Mouse (Mus musculus): ENCODE measurements at regions not wholly inside any gene's neighbourhood (a gene's known extent, or its start where the extent isn't known, plus 50 kb on each side); places are given as distances from the start of the nearest gene placed in this dataset.

- peaks cover 7% of the 10 kb centered on the region for H3K4me1 ChIP-seq
- no peak overlapping the region for H3K9ac ChIP-seq
- ATAC-seq (replicated peaks; ENCODE audit: low FRiP score), result no peak; the same call in 1 of the 2 replicates
- no peak overlapping the region for H3K4me3 ChIP-seq (replicated peaks)
- H3K27ac ChIP-seq, result peak overlapping the region; percentile 79
- no peaks in the 10 kb centered on the region for H3K36me3 ChIP-seq
- H3K4me2 ChIP-seq, result no peak overlapping the region
- 55% methylated on average over 8 of the region's 8 CpGs for WGBS
- H3K9me3 ChIP-seq (replicated peaks), result no peaks in the 10 kb centered on the region
- H3K27me3 ChIP-seq, result no peaks in the 10 kb centered on the region
These were observed 63.9 kb downstream of the Tmco5 start for GRCm38 (mm10) chr2:116942321-116942791.

- no peaks in the 10 kb centered on the region for H3K4me1 ChIP-seq
- H3K27ac ChIP-seq, result no peak overlapping the region
- H3K36me3 ChIP-seq, result no peaks in the 10 kb centered on the region
- no peak for ATAC-seq (replicated peaks; ENCODE audit: low FRiP score)
- H3K4me3 ChIP-seq (replicated peaks), result no peak overlapping the region
- WGBS, result 91% methylated on average over 3 of the region's 3 CpGs
- H3K27me3 ChIP-seq, result no peaks in the 10 kb centered on the region
- no peak overlapping the region for H3K4me2 ChIP-seq
- no peaks in the 10 kb centered on the region for H3K9me3 ChIP-seq (replicated peaks)
- H3K9ac ChIP-seq, result no peak overlapping the region
These were observed 70.0 kb downstream of the Tmco5 start for GRCm38 (mm10) chr2:116948538-116948937.

- no peak overlapping the region for H3K9ac ChIP-seq
- ATAC-seq (replicated peaks; ENCODE audit: low FRiP score), result no peak
- H3K4me2 ChIP-seq, result no peak overlapping the region
- no peaks in the 10 kb centered on the region for H3K9me3 ChIP-seq (replicated peaks)
- H3K27me3 ChIP-seq, result no peaks in the 10 kb centered on the region
- H3K27ac ChIP-seq, result no peak overlapping the region
- H3K4me3 ChIP-seq (replicated peaks), result no peak overlapping the region
- H3K36me3 ChIP-seq, result no peaks in the 10 kb centered on the region
- WGBS, result 84% methylated on average over 3 of the region's 3 CpGs
- no peaks in the 10 kb centered on the region for H3K4me1 ChIP-seq
These were observed 71.2 kb downstream of the Tmco5 start for GRCm38 (mm10) chr2:116949741-116950140.

- Histone ChIP-seq H3K9me3 (replicated peaks) (no peaks in the 10 kb centered on the region), H3K9ac (no peak overlapping the region), H3K27ac (no peak overlapping the region), H3K4me2 (no peak overlapping the region), H3K27me3 (no peaks in the 10 kb centered on the region), H3K4me1 (no peaks in the 10 kb centered on the region), H3K4me3 (replicated peaks) (no peak overlapping the region), H3K36me3 (no peaks in the 10 kb centered on the region)
- ATAC-seq (replicated peaks; ENCODE audit: low FRiP score), result no peak
- WGBS, result 89% methylated on average over 5 of the region's 5 CpGs
These were observed 71.7 kb downstream of the Tmco5 start for GRCm38 (mm10) chr2:116950154-116950553.

DNA sequence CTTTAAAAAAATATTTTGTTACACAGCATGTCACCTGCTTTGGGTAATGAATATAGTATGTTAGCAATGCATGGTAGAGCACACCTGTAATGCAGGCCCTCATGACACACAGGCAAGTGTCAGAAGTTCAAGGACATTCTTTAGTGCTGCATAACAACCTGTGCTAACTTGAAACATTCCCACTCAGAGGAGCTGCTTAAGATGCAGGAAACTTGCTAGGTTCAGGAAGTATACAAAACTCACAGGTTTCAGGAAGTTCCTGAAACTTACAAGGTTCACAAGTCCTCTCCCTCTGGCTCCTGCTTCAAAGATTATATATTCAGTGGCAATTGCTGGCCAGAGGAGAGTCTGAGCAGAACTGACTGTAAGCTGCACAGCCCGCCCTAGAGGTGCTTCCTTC lies 73.0 kb downstream of the Tmco5 start:
- Histone ChIP-seq H3K9me3 (replicated peaks) (no peaks in the 10 kb centered on the region), H3K27ac (no peak overlapping the region), H3K4me1 (no peaks in the 10 kb centered on the region), H3K4me3 (replicated peaks) (no peak overlapping the region), H3K9ac (no peak overlapping the region), H3K27me3 (no peaks in the 10 kb centered on the region), H3K36me3 (no peaks in the 10 kb centered on the region), H3K4me2 (no peak overlapping the region)
- 95% methylated on average over 1 of the region's 1 CpGs for WGBS
- no peak for ATAC-seq (replicated peaks; ENCODE audit: low FRiP score)

GRCm38 (mm10) chr2:116954280-116954679 lies 75.8 kb downstream of the Tmco5 start:
- no peaks in the 10 kb centered on the region for H3K27me3 ChIP-seq
- H3K27ac ChIP-seq, result no peak overlapping the region
- H3K36me3 ChIP-seq, result no peaks in the 10 kb centered on the region
- no peak overlapping the region for H3K4me3 ChIP-seq (replicated peaks)
- WGBS, result 92% methylated on average over 7 of the region's 7 CpGs
- H3K9me3 ChIP-seq (replicated peaks), result no peaks in the 10 kb centered on the region
- no peak for ATAC-seq (replicated peaks; ENCODE audit: low FRiP score)
- no peak overlapping the region for H3K4me2 ChIP-seq
- no peak overlapping the region for H3K9ac ChIP-seq
- H3K4me1 ChIP-seq, result no peaks in the 10 kb centered on the region

- no peak for ATAC-seq (replicated peaks; ENCODE audit: low FRiP score)
- no peak overlapping the region for H3K4me3 ChIP-seq (replicated peaks)
- 92% methylated on average over 4 of the region's 4 CpGs for whole genome bisulfite sequencing
These were observed 76.4 kb downstream of the Tmco5 start for GRCm38 (mm10) chr2:116954896-116955295.

DNA sequence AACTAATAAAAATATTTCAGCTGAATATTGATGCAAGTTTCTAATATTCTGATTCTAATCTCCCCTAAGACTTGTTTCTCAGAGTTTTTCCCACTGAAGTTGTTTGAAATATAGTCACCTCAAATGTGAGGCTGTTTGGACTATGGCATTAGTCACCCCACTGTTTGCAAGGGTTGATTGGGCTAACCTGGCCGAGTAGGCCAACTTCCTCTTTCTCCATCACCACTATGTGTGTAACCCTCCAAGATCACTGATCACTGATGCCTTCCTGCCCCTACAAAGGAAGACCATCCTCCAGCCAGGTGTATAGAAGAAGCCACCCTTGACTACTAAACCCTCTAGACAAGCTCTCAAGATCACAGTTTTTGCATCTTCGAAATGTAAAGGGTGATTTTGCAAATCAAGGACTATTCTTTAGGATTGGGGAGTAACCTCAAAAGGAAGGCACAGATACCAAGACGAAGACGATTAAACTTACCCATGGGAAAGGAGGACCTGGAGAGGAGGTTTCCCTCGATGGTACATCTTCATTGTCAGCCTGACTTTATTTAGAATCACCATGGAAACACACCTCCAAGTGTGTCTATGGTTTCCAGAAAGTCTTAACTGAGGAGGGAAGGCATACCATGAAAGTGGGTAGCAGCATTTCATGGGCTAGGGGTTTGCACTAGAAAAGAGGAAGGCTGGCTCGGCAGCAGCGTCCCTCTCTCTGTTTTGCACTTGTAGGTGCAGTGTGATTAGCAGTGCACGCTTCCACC lies 84.8 kb downstream of the Tmco5 start:
- WGBS, result 77% methylated on average over 8 of the region's 8 CpGs
- H3K36me3 ChIP-seq, result no peaks in the 10 kb centered on the region
- no peaks in the 10 kb centered on the region for H3K9me3 ChIP-seq (replicated peaks)
- H3K27ac ChIP-seq, result no peak overlapping the region
- no peak overlapping the region for H3K9ac ChIP-seq
- no peak overlapping the region for H3K4me2 ChIP-seq
- H3K27me3 ChIP-seq, result no peaks in the 10 kb centered on the region
- ATAC-seq (replicated peaks; ENCODE audit: low FRiP score), result no peak
- no peak overlapping the region for H3K4me3 ChIP-seq (replicated peaks)
- no peaks in the 10 kb centered on the region for H3K4me1 ChIP-seq

More at GRCm38 (mm10) chr2:116954896-116955295, 76.4 kb downstream of the Tmco5 start:
- H3K4me1 ChIP-seq, result no peaks in the 10 kb centered on the region
- H3K9ac ChIP-seq, result no peak overlapping the region
- no peaks in the 10 kb centered on the region for H3K9me3 ChIP-seq (replicated peaks)
- H3K4me2 ChIP-seq, result no peak overlapping the region
- H3K27ac ChIP-seq, result no peak overlapping the region
- no peaks in the 10 kb centered on the region for H3K27me3 ChIP-seq
- no peaks in the 10 kb centered on the region for H3K36me3 ChIP-seq

DNA sequence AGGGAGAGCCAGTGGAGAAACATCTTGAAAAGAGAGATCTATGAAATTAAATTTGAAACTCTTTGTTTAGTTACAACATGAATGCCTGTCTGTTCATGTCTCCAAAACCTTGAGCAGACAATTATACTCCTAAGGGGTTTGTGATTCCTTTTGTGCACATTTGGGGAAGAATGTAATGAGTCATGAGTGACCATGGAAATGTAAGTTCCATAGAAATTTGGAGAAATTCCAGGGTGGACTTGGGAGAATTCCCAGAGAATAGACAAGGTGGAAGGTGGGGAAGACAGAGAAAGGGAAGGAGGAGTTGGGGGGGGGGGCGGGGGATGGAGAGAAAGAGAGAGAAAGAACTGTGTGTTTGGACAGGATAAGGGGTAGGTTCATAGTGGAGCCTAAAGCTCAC lies 87.8 kb downstream of the Tmco5 start:
- Histone ChIP-seq H3K36me3 (no peaks in the 10 kb centered on the region), H3K9ac (no peak overlapping the region), H3K4me3 (replicated peaks) (no peak overlapping the region), H3K27me3 (no peaks in the 10 kb centered on the region), H3K27ac (no peak overlapping the region), H3K9me3 (replicated peaks) (no peaks in the 10 kb centered on the region), H3K4me2 (no peak overlapping the region), H3K4me1 (peaks cover under 1% of the 10 kb centered on the region; the same call in 1 of the 2 replicates)
- no peak for ATAC-seq (replicated peaks; ENCODE audit: low FRiP score)
- WGBS, result 100% methylated on average over 1 of the region's 1 CpGs

- Histone ChIP-seq H3K27me3 (no peaks in the 10 kb centered on the region), H3K9me3 (replicated peaks) (no peaks in the 10 kb centered on the region), H3K9ac (no peak overlapping the region), H3K4me2 (peak overlapping the region; percentile 48), H3K36me3 (no peaks in the 10 kb centered on the region), H3K4me3 (replicated peaks) (peak overlapping the region; percentile 20), H3K27ac (peak overlapping the region; percentile 82), H3K4me1 (peaks cover 51% of the 10 kb centered on the region)
- 13% methylated on average over 9 of the region's 9 CpGs for WGBS
- ATAC-seq (replicated peaks; ENCODE audit: low FRiP score), result no peak
These were observed 93.4 kb downstream of the Tmco5 start for GRCm38 (mm10) chr2:116971666-116972613.

- WGBS, result 6% methylated on average over 6 of the region's 6 CpGs
- Histone ChIP-seq H3K27ac (peak overlapping the region; percentile 82), H3K4me1 (peaks cover 56% of the 10 kb centered on the region), H3K4me3 (replicated peaks) (peak overlapping the region; percentile 20), H3K4me2 (peak overlapping the region; percentile 48), H3K36me3 (no peaks in the 10 kb centered on the region), H3K9ac (peak overlapping the region; percentile 15; the same call in 1 of the 2 replicates), H3K27me3 (no peaks in the 10 kb centered on the region), H3K9me3 (replicated peaks) (no peaks in the 10 kb centered on the region)
- no peak for ATAC-seq (replicated peaks; ENCODE audit: low FRiP score)
These were observed 94.1 kb downstream of the Tmco5 start for GRCm38 (mm10) chr2:116972614-116972985.

DNA sequence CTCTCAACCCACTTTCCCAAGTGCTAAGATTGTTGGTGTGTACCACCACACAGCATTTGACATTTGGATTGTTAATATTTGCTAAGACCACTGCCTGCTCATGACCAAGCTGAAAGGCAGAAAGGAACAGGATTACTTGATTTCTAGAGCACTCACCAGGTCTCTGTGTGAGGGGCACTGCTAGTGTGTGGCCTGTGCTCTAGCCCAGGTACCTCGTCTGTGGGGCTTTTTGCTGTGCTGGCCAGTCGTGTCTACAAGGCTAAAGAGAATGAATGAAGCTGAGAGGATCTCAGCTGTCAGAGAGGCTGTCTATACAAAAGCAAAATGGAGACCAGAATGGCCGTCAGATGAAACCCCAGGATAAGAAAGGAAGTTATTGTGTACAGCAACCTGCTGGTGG lies 95.0 kb downstream of the Tmco5 start:
- Histone ChIP-seq H3K27ac (no peak overlapping the region), H3K4me3 (replicated peaks) (no peak overlapping the region), H3K9me3 (replicated peaks) (no peaks in the 10 kb centered on the region), H3K4me1 (peaks cover 64% of the 10 kb centered on the region), H3K9ac (no peak overlapping the region), H3K36me3 (no peaks in the 10 kb centered on the region), H3K27me3 (no peaks in the 10 kb centered on the region), H3K4me2 (no peak overlapping the region)
- no peak for ATAC-seq (replicated peaks; ENCODE audit: low FRiP score)
- 75% methylated on average over 3 of the region's 3 CpGs for WGBS
